16 mouse cellular contexts compared by ENCODE assay signal in the genomic region with DNA sequence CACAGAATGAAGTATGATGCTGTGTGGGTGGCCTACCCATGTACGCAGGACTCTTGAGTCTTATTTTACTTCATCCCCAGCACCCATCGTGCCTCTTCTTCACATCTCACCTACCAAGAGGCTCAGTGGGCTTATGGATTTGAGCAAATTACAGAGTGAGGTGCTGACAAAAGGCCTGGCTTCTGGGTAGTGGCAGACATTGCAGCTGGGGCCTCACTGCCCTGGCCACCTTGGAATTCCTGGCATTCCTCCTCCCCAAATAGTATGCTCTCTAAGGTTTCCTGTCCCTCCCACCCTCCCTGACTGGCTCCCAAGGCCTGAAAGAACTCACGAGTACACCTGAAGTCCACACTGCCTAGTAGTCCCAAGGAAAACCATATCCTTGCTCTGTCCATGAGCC. TPM values are rescaled to one million over a fixed set of nuclear protein-coding genes. Genes with fewer than 3 reads are reported as not detected.
DNase-seq lines count a peak whose midpoint lies in the region; ATAC-seq and TF ChIP-seq lines count a peak whose summit lies in the region.
"Had no signal": no experiment of that assay in that cellular context is flagged by ENCODE, and none has a peak within 500 bp of the region (broad histone marks: within the 10 kb centered on the region; RNA-seq: fewer than 3 reads in every experiment).

No protein-coding gene starts in this region.

- H3K36me3 ChIP-seq in heart, embryonic 13.5 days: no peaks in the 10 kb centered on the region
- H3K36me3 ChIP-seq in heart, adult 2 months (ENCODE audit: control insufficient read depth, insufficient read depth, low read length): no peaks in the 10 kb centered on the region
- H3K36me3 ChIP-seq in kidney, adult 2 months (ENCODE audit: control insufficient read depth, insufficient read depth, low read length): no peaks in the 10 kb centered on the region
- no peaks in the 10 kb centered on the region; the same call in 1 of the 2 replicates for H3K36me3 ChIP-seq in neural tube, embryonic 11.5 days (ENCODE audit: control insufficient read depth, insufficient read depth, low read length)
- H3K36me3 ChIP-seq in neural tube, embryonic 15.5 days: no peaks in the 10 kb centered on the region
- H3K36me3 ChIP-seq in neural tube, embryonic 13.5 days: no peaks in the 10 kb centered on the region

- H3K9ac ChIP-seq in heart, embryonic 13.5 days: peak overlapping the region; percentile 6
- no peak overlapping the region for H3K9ac ChIP-seq in heart, adult 2 months (ENCODE audit: low read depth, low read length)
- H3K9ac ChIP-seq in neural tube, embryonic 11.5 days (ENCODE audit: low read length): no peak overlapping the region
- no peak overlapping the region for H3K9ac ChIP-seq in neural tube, embryonic 15.5 days (replicated peaks)
- no peak overlapping the region for H3K9ac ChIP-seq in neural tube, embryonic 13.5 days

- H3K4me1 ChIP-seq in heart, embryonic 13.5 days: peaks cover 100% of the 10 kb centered on the region
- peaks cover 2% of the 10 kb centered on the region; the same call in 1 of the 2 replicates for H3K4me1 ChIP-seq in heart, adult 2 months (ENCODE audit: control insufficient read depth, insufficient read depth, low read length)
- H3K4me1 ChIP-seq in kidney, adult 2 months (ENCODE audit: control insufficient read depth, insufficient read depth, low read length): peaks cover 56% of the 10 kb centered on the region
- peaks cover 91% of the 10 kb centered on the region for H3K4me1 ChIP-seq in neural tube, embryonic 11.5 days (ENCODE audit: control insufficient read depth, insufficient read depth, low read length)
- peaks cover 61% of the 10 kb centered on the region for H3K4me1 ChIP-seq in neural tube, embryonic 15.5 days
- peaks cover 99% of the 10 kb centered on the region for H3K4me1 ChIP-seq in neural tube, embryonic 13.5 days (replicated peaks)

- no peak for TF ChIP-seq CTCF in heart, adult 2 months (IDR thresholded peaks at IDR 0.05)
- TF ChIP-seq CTCF in kidney, adult 2 months (conservative IDR thresholded peaks at IDR 0.05; ENCODE audit: insufficient read depth, insufficient read length, low read depth, low read length): no peak

- no peaks in the 10 kb centered on the region for H3K27me3 ChIP-seq in heart, embryonic 13.5 days (replicated peaks)
- no peaks in the 10 kb centered on the region for H3K27me3 ChIP-seq in heart, adult 2 months (ENCODE audit: control insufficient read depth, insufficient read depth, low read length)
- no peaks in the 10 kb centered on the region for H3K27me3 ChIP-seq in kidney, adult 2 months (replicated peaks; ENCODE audit: control insufficient read depth, insufficient read depth, low read length)
- H3K27me3 ChIP-seq in neural tube, embryonic 11.5 days (ENCODE audit: control insufficient read depth, insufficient read depth, low read length): no peaks in the 10 kb centered on the region
- no peaks in the 10 kb centered on the region for H3K27me3 ChIP-seq in neural tube, embryonic 15.5 days (replicated peaks)
- no peaks in the 10 kb centered on the region for H3K27me3 ChIP-seq in neural tube, embryonic 13.5 days

- intact Hi-C loops in heart, adult 2 months (cut with DNase I): no loop called here

- peak overlapping the region; percentile 67 for H3K27ac ChIP-seq in heart, embryonic 13.5 days (replicated peaks)
- H3K27ac ChIP-seq in heart, adult 2 months: no peak overlapping the region
- H3K27ac ChIP-seq in kidney, adult 2 months (ENCODE audit: insufficient read depth, low read depth, low read length): peak overlapping the region; percentile 74
- H3K27ac ChIP-seq in neural tube, embryonic 11.5 days (ENCODE audit: low read depth, low read length): peak overlapping the region; percentile 94
- no peak overlapping the region for H3K27ac ChIP-seq in neural tube, embryonic 15.5 days (replicated peaks)
- peak overlapping the region; percentile 43 for H3K27ac ChIP-seq in neural tube, embryonic 13.5 days (replicated peaks)

- TF ChIP-seq EP300 in heart, adult 2 months (IDR thresholded peaks at IDR 0.05; ENCODE audit: insufficient read depth, low read depth, low read length): no peak

- no peak for ATAC-seq in heart, embryonic 13.5 days (ENCODE audit: extremely low read depth, insufficient number of reproducible peaks, low FRiP score, low TSS enrichment)
- ATAC-seq in neural tube, embryonic 11.5 days (ENCODE audit: insufficient read depth, low FRiP score, low TSS enrichment): no peak
- ATAC-seq in neural tube, embryonic 15.5 days (ENCODE audit: low FRiP score): no peak
- ATAC-seq in neural tube, embryonic 13.5 days (ENCODE audit: low read depth): no peak
- ATAC-seq: inflammation-experienced regulatory T-cells, adult 6 months had no signal

- H3K79me2 ChIP-seq in heart, adult 2 months (replicated peaks; ENCODE audit: control insufficient read depth, insufficient read depth, low read length): no peaks in the 10 kb centered on the region

- H3K4me3 ChIP-seq in heart, embryonic 13.5 days: no peak overlapping the region
- H3K4me3 ChIP-seq in heart, adult 2 months: no peak overlapping the region
- peak overlapping the region; percentile 5; the same call in 1 of the 2 replicates for H3K4me3 ChIP-seq in kidney, adult 2 months (ENCODE audit: insufficient read depth, low read depth, low read length)
- H3K4me3 ChIP-seq in neural tube, embryonic 11.5 days (ENCODE audit: low read depth, low read length): no peak overlapping the region
- no peak overlapping the region for H3K4me3 ChIP-seq in neural tube, embryonic 15.5 days (replicated peaks)
- no peak overlapping the region for H3K4me3 ChIP-seq in neural tube, embryonic 13.5 days

- peak overlapping the region; percentile 12; the same call in 1 of the 2 replicates for H3K4me2 ChIP-seq in heart, embryonic 13.5 days
- no peak overlapping the region for H3K4me2 ChIP-seq in neural tube, embryonic 11.5 days (ENCODE audit: low read depth)
- no peak overlapping the region for H3K4me2 ChIP-seq in neural tube, embryonic 15.5 days
- H3K4me2 ChIP-seq in neural tube, embryonic 13.5 days: no peak overlapping the region

- H3K9me3 ChIP-seq in heart, embryonic 13.5 days: no peaks in the 10 kb centered on the region
- H3K9me3 ChIP-seq in neural tube, embryonic 11.5 days (ENCODE audit: control insufficient read depth, low read length): no peaks in the 10 kb centered on the region
- no peaks in the 10 kb centered on the region for H3K9me3 ChIP-seq in neural tube, embryonic 15.5 days (replicated peaks)
- no peaks in the 10 kb centered on the region for H3K9me3 ChIP-seq in neural tube, embryonic 13.5 days

- TF ChIP-seq POLR2A in heart, adult 2 months (IDR thresholded peaks at IDR 0.05; ENCODE audit: insufficient read depth, low read depth, low read length): no peak
- no peak for TF ChIP-seq POLR2A in kidney, adult 2 months (IDR thresholded peaks at IDR 0.05; ENCODE audit: low read depth, low read length)

- WGBS in heart, embryonic 13.5 days: 17% methylated on average over 3 of the region's 3 CpGs
- 80% methylated on average over 3 of the region's 3 CpGs for WGBS in heart, adult 2 months
- WGBS in kidney, adult 2 months: 53% methylated on average over 3 of the region's 3 CpGs
- 42% methylated on average over 3 of the region's 3 CpGs for WGBS in neural tube, embryonic 11.5 days
- WGBS in neural tube, embryonic 15.5 days: 65% methylated on average over 3 of the region's 3 CpGs
- WGBS in neural tube, embryonic 13.5 days: 49% methylated on average over 3 of the region's 3 CpGs

- DNase-seq in heart, adult 2 months: no peak
- DNase-seq in kidney, adult 2 months: peak; percentile 32
- no peak for DNase-seq in kidney, postnatal 10 days
- no peak for DNase-seq in neural tube, embryonic 11.5 days (ENCODE audit: low spot score)
- no peak for DNase-seq in layer of hippocampus, postnatal 36 days
- DNase-seq: cerebellum, adult 8-10 months; gastrocnemius, postnatal 25 days; layer of hippocampus, adult 9-11 months; left cerebral cortex, postnatal 4 days; lung, postnatal 14 days; right cerebral cortex, postnatal 25 days; thymus, adult 18-20 months had no signal

RNA-seq across cellular contexts. Expression of gene Spsb4, which starts 35.7 kb away (rescaled TPM):
- polyA plus RNA-seq in heart, embryonic 13.5 days (2015; fragmentation: Nextera tagmentation; extraction: Ambion mirVana): 55.5 and 61.4 TPM in 2 replicates
- total RNA-seq in heart, adult 2 months (2021): 1 to 10 TPM; 4.2 to 9.1 TPM
- polyA plus RNA-seq in heart, adult 2 months (2012; rRNA removed): 7.2 and 7.6 TPM in 2 replicates
- 61.5 and 62.5 TPM in 2 replicates for polyA plus RNA-seq in kidney, adult 2 months (2012; rRNA removed)
- polyA plus RNA-seq in neural tube, embryonic 11.5 days (2014; fragmentation: Nextera tagmentation; extraction: Ambion mirVana): 115 and 125 TPM in 2 replicates
- 28.5 and 31.0 TPM in 2 replicates for polyA plus RNA-seq in neural tube, embryonic 15.5 days (2015; fragmentation: Nextera tagmentation; extraction: Ambion mirVana)
- polyA plus RNA-seq in neural tube, embryonic 13.5 days (2015; fragmentation: Nextera tagmentation; extraction: Ambion mirVana): 59.6 and 62.4 TPM in 2 replicates
- 1 to 10 TPM; 4.7 to 5.9 TPM for total RNA-seq in layer of hippocampus, postnatal 36 days (2021)

Comparison
In these comparisons a context has a peak if more than half of its experiments do, and no peak if none do; other contexts are left out.
1. H3K27ac ChIP-seq: peak in heart, embryonic 13.5 days (single experiment), kidney, adult 2 months (single experiment), neural tube, embryonic 11.5 days (single experiment) and neural tube, embryonic 13.5 days (single experiment); none in heart, adult 2 months (single experiment) and neural tube, embryonic 15.5 days (single experiment).